Mouse (Mus musculus) midbrain, postnatal 0 days (tissue): Measurements from ENCODE around the gene Fitm1. TPM values are rescaled to one million over a fixed set of nuclear protein-coding genes. Genes with fewer than 3 reads are reported as not detected.

Experiments
- ATAC-seq: fragments of 200-750 bp; cut with Nextera tagmentation; 2 replicates; pipeline ENCODE4 v1.8.0; 2017; ENCODE audit warnings: moderate number of reproducible peaks, mild to moderate bottlenecking, moderate TSS enrichment, moderate library complexity; ENCODE audit not compliant: low FRiP score
- DNase-seq: peaks from one replicate; pipeline ENCODE4 v3.0.0-alpha.2; 2015; ENCODE audit warnings: low spot score
- H3K27ac ChIP-seq: fragments of 300-500 bp; sonication (generic); 2 replicates; pipeline ENCODE4 v1.5.1; 2014; ENCODE audit warnings: low read depth, mild to moderate bottlenecking, low read length, mixed read lengths
- H3K27me3 ChIP-seq: fragments of 300-500 bp; sonication (generic); 2 replicates; pipeline ENCODE4 v1.6.1; 2014; ENCODE audit warnings: low read length, control low read depth, mixed read lengths; ENCODE audit not compliant: insufficient read depth
- H3K36me3 ChIP-seq: fragments of 300-500 bp; sonication (generic); 2 replicates; pipeline ENCODE4 v1.6.1; 2014; ENCODE audit warnings: low read length, control low read depth, mixed read lengths; ENCODE audit not compliant: insufficient read depth
- H3K4me1 ChIP-seq: fragments of 300-500 bp; sonication (generic); 2 replicates; pipeline ENCODE4 v1.6.1; 2014; ENCODE audit warnings: mild to moderate bottlenecking, control low read depth, antibody characterized with exemption, low read length, mixed read lengths; ENCODE audit not compliant: insufficient read depth
- H3K4me2 ChIP-seq: fragments of 300-500 bp; sonication (generic); 2 replicates; pipeline ENCODE4 v1.6.1; 2014; ENCODE audit warnings: low read depth, mild to moderate bottlenecking, low read length, mixed read lengths; ENCODE audit not compliant: poor library complexity, severe bottlenecking
- H3K4me3 ChIP-seq: fragments of 300-500 bp; sonication (generic); 2 replicates; pipeline ENCODE4 v1.5.1; 2014; ENCODE audit warnings: low read depth, mild to moderate bottlenecking, low read length, moderate library complexity
- H3K9ac ChIP-seq: fragments of 300-500 bp; sonication (generic); replicated peaks from 2 replicates; pipeline ENCODE4 v1.6.1; 2014; ENCODE audit warnings: mild to moderate bottlenecking, low read length, moderate library complexity, mixed read lengths; ENCODE audit not compliant: poor library complexity, severe bottlenecking
- H3K9me3 ChIP-seq: fragments of 300-500 bp; sonication (generic); 2 replicates; pipeline ENCODE4 v1.6.1; 2016; ENCODE audit warnings: low read length, control low read depth
- CTCF ChIP-seq: IDR thresholded peaks from 2 replicates; pipeline ENCODE4 v1.5.1; 2016; ENCODE audit warnings: antibody characterized with exemption, mild to moderate bottlenecking
- WGBS: fragments of 180-500 bp; shearing (Covaris S2); extraction: QIAGEN DNeasy Blood & Tissue Kit; methylation state at CpG from one replicate; pipeline ENCODE4 v1.1.7; 2014; 5-methylcytosine and 5-hydroxymethylcytosine counted together
- polyA plus RNA-seq: library from polyadenylated mRNA; unstranded; fragments of >200 nt; fragmentation: Nextera tagmentation; extraction: Ambion mirVana; gene quantifications from 2 replicates; pipeline ENCODE4 v1.2.1, GENCODE M21; 2015
- total RNA-seq: library from RNA; depleted of rRNA; stranded (reverse); fragments of >200 nt; gene quantifications from 2 replicates; pipeline ENCODE4 v1.2.3, GENCODE M21; 2014

The Fitm1 gene
- total and polyA plus RNA-seq, 2 experiments from 2014 or later, result 0.16 to 0.33 TPM

DNA sequence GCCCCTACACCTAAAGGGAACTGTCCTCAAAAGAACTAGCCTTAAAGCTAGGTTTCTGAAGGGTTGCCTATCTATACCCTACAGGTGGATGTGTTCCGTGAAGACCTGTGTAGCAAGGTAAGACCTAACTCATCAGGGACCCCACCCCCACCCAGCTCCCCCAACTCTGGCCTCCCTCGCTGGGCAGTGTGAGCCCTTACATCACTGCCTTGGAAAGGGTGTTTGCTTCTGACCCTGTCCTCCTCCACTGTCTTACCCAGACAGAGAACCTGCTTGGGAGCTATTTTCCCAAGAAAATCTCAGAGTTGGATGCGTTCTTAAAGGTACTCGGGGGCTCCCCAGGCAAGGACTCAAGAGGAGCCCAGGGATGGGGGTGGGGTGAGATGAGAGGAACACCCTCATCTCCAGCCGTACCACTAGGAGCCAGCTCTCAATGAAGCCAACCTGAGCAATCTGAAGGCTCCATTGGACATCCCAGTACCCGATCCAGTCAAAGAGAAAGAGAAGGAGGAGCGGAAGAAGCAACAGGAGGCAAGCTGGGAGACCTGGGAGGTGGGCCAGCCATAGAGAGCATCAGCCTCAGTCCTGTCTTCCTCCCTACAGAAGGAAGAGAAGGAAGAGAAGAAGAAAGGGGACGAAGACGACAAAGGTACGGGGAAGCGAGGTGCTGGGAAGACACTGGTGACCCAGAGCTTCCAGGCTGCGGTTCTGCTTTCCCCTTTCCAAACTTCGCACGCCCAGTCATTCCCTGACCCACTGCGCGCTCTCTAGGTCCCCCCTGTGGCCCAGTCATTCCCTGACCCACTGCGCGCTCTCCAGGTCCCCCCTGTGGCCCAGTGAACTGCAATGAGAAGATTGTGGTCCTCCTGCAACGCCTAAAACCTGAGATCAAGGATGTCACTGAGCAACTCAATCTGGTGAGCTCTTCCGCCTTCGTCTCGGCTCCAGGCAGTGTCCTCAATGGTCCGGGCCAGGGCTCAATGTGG lies 4.4 kb downstream of the Fitm1 start:
- no peak for ATAC-seq
- H3K4me1 ChIP-seq, result no peaks in the 10 kb centered on the region
- no peaks in the 10 kb centered on the region for H3K27me3 ChIP-seq
- peak; percentile 10; the same call in 1 of the 2 replicates for TF ChIP-seq CTCF
- DNase-seq, result no peak
- H3K36me3 ChIP-seq, result peaks cover 13% of the 10 kb centered on the region
- H3K9ac ChIP-seq, result no peak overlapping the region
- H3K4me2 ChIP-seq, result no peak overlapping the region
- H3K9me3 ChIP-seq, result no peaks in the 10 kb centered on the region
- H3K4me3 ChIP-seq, result no peak overlapping the region
- no peak overlapping the region for H3K27ac ChIP-seq
- WGBS, result 88% methylated on average over 23 of the region's 23 CpGs

DNA sequence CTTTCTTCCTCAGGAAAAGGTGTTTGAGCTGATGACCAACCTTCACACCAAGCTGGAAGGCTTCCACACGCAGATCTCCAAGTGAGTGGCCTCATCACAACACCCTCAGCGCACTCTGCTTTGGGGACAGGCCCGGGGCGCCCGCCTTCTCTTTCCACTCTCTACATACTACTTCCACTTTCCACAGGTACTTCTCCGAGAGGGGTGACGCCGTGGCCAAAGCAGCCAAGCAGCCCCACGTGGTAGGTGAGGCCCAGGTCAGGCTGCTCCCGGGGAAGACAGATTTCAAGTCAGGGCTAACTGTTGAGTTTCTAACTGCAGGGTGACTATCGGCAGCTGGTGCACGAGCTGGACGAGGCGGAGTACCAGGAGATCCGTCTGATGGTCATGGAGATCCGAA lies 5.3 kb downstream of the Fitm1 start:
- Histone ChIP-seq H3K27me3 (no peaks in the 10 kb centered on the region), H3K4me1 (no peaks in the 10 kb centered on the region), H3K27ac (no peak overlapping the region), H3K9me3 (no peaks in the 10 kb centered on the region), H3K9ac (no peak overlapping the region), H3K4me2 (no peak overlapping the region), H3K36me3 (peaks cover 13% of the 10 kb centered on the region), H3K4me3 (no peak overlapping the region)
- WGBS, result 94% methylated on average over 16 of the region's 16 CpGs
- TF ChIP-seq CTCF, result no peak
- no peak for DNase-seq
- no peak for ATAC-seq

DNA sequence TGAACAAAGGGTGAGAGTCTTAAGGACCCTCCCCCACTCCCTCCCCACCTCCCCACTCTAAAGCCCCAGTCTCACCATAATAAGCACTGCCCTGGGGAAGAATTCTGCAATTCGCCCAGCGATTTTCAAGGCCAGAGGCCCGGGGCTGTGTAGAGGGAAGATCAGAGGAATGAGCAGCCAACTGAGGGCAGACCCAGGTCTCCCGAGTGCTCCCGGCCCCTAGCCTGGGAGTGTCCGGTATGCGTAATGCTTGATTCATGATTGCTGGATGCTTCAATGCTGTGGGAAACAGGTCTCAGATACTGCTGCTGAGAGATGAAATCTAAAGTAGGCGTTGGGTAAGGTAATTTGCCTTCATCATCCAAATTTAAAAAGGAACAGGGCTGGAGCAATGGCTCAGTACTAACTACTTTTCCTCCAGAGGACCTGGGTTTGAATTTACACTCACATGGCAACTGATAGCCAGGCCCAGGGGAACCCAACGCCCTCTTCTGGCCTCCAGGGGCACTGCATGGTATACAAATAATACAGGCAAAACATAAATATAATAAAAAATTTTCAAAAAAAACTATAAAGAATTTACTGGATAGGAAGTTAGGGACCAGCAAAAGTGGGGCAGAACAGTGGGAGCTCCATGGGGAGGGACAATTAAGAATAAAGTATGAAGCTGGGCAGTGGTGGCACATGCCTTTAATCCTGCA lies 6.7 kb downstream of the Fitm1 start:
- ATAC-seq (no peak), DNase-seq (no peak)
- no peak overlapping the region for H3K4me2 ChIP-seq
- WGBS, result 62% methylated on average over 9 of the region's 9 CpGs
- H3K9ac ChIP-seq, result no peak overlapping the region
- H3K9me3 ChIP-seq, result no peaks in the 10 kb centered on the region
- no peaks in the 10 kb centered on the region for H3K27me3 ChIP-seq
- no peak overlapping the region for H3K4me3 ChIP-seq
- peaks cover 13% of the 10 kb centered on the region for H3K36me3 ChIP-seq
- no peaks in the 10 kb centered on the region for H3K4me1 ChIP-seq
- peak; percentile 56 for TF ChIP-seq CTCF
- no peak overlapping the region for H3K27ac ChIP-seq

DNA sequence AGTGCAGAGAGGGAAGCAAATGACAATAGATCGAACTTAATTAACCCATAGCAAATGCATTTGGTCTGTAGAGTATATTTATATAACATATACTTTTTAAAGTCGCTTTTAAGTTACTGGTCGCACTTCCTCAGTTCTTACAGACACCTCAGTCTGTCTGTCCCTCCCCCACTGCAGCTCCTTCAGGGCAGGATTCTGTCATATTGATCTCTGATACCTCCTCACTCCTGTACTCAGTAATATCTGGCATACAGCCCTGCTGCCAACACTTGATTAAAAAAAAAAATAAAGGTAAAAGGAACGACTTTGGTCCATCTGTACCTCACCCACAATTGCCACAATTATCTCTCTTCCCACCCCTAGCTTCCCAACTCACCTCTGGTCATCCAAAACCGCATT lies 8.9 kb downstream of the Fitm1 start:
- Histone ChIP-seq H3K4me2 (peak overlapping the region; percentile 80), H3K27me3 (no peaks in the 10 kb centered on the region), H3K4me1 (no peaks in the 10 kb centered on the region), H3K4me3 (peak overlapping the region; percentile 53), H3K9ac (peak overlapping the region; percentile 79), H3K27ac (peak overlapping the region; percentile 67; the same call in 1 of the 2 replicates), H3K9me3 (no peaks in the 10 kb centered on the region), H3K36me3 (peaks cover 19% of the 10 kb centered on the region)
- ATAC-seq, result no peak
- whole genome bisulfite sequencing, result 37% methylated on average over 5 of the region's 5 CpGs
- TF ChIP-seq CTCF, result no peak
- DNase-seq, result no peak

DNA sequence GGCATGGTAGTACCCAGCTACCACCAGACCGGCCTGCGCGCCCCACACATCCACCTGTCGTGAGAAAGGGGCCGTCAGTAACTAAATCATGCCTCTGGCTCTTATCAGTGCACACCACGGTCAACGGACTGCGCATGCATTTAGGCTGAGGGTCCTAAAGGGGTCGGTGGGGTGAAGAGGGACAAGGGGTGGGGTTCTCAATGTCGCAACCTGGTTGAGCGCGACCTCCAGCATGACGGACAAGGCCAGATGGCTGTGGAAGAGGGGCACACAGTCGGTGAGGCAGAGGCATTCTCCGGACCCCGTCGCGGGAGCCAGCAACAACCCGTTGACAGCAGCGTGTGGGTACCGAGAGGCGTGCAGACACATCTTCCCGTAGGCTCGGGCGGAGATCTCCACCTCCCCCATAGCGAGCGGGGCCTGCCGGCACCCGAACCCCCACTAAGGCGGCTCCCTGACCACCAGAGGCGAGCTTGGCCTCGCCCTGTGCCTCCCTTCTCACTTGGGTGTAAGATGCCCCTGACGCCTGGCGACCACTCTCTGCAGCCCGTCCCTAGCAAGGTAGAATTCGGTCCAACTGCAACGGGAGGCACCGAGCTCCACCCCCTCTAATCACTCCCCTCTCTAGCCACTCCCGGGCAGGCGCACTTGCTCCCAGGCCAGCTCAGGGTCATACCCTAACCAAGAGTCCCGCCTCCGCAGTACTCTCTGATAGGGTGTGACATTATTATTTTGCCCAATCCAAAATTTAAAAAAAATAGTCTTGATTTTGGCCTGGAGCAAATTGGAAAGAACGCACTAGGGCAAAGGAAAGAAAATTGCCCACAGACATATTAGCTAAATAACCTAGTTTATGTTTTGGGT lies 9.5 kb downstream of the Fitm1 start, which contains the start of gene Emc9:
Gene Emc9, minus strand, starts transcription at position 601 of the 864 bp plus-strand sequence.
- Histone ChIP-seq H3K27me3 (no peaks in the 10 kb centered on the region), H3K27ac (peak within 1 kb of the TSS; percentile 67), H3K4me2 (peak within 1 kb of the TSS; percentile 80), H3K4me1 (no peaks in the 10 kb centered on the region), H3K36me3 (peaks cover 19% of the 10 kb centered on the region), H3K4me3 (peak within 1 kb of the TSS; percentile 53), H3K9me3 (no peaks in the 10 kb centered on the region), H3K9ac (peak within 1 kb of the TSS; percentile 79)
- ATAC-seq (peak; percentile 72), DNase-seq (peak; percentile 66)
- 0 out of 2 replicates have a peak, but pooled peaks have one; percentile 12 for TF ChIP-seq CTCF
- WGBS, result 3% methylated on average over 43 of the region's 43 CpGs
